Mouse (Mus musculus) heart, embryonic 11.5 days (tissue): ENCODE measurements at regions not wholly inside any gene's neighbourhood (a gene's known extent, or its start where the extent isn't known, plus 50 kb on each side); places are given as distances from the start of the nearest gene placed in this dataset.
A peak's percentile ranks its signal among the peaks of the same experiment; 100 is the strongest.

Experiments used
- ATAC-seq: fragments of 200-750 bp; cut with Nextera tagmentation; replicated peaks from 2 replicates; pipeline ENCODE4 v1.8.0; 2017; ENCODE audit warnings: moderate library complexity; ENCODE audit not compliant: insufficient number of reproducible peaks, low FRiP score, low TSS enrichment
- H3K27ac ChIP-seq: fragments of 300-500 bp; sonication (generic); 2 replicates; pipeline ENCODE4 v1.5.1; 2014; ENCODE audit warnings: mild to moderate bottlenecking, low read depth, low read length
- H3K27me3 ChIP-seq: fragments of 300-500 bp; sonication (generic); 2 replicates; pipeline ENCODE4 v1.6.1; 2014; ENCODE audit warnings: mild to moderate bottlenecking, low read length, mixed read lengths; ENCODE audit not compliant: control insufficient read depth, insufficient read depth
- H3K36me3 ChIP-seq: fragments of 300-500 bp; sonication (generic); 2 replicates; pipeline ENCODE4 v1.6.1; 2014; ENCODE audit warnings: mild to moderate bottlenecking, low read length, moderate library complexity, mixed read lengths; ENCODE audit not compliant: control insufficient read depth, insufficient read depth
- H3K4me1 ChIP-seq: fragments of 300-500 bp; sonication (generic); 2 replicates; pipeline ENCODE4 v1.6.1; 2014; ENCODE audit warnings: low read length; ENCODE audit not compliant: control insufficient read depth, insufficient read depth
- H3K4me2 ChIP-seq: fragments of 300-500 bp; sonication (generic); 2 replicates; pipeline ENCODE4 v1.6.1; 2014; ENCODE audit warnings: mild to moderate bottlenecking, moderate library complexity
- H3K4me3 ChIP-seq: fragments of 300-500 bp; sonication (generic); 2 replicates; pipeline ENCODE4 v1.5.1; 2014; ENCODE audit warnings: low read depth, low read length
- H3K9ac ChIP-seq: fragments of 300-500 bp; sonication (generic); 2 replicates; pipeline ENCODE4 v1.6.1; 2014; ENCODE audit warnings: mild to moderate bottlenecking, low read depth, low read length, moderate library complexity
- H3K9me3 ChIP-seq: fragments of 300-500 bp; sonication (generic); replicated peaks from 2 replicates; pipeline ENCODE4 v1.6.1; 2016; ENCODE audit warnings: low read length; ENCODE audit not compliant: control insufficient read depth
- WGBS: fragments of 180-500 bp; shearing (Covaris S2); extraction: QIAGEN DNeasy Blood & Tissue Kit; methylation state at CpG from one replicate; pipeline ENCODE4 v1.1.7; 2014; ENCODE audit not compliant: insufficient replicate concordance; 5-methylcytosine and 5-hydroxymethylcytosine counted together

DNA sequence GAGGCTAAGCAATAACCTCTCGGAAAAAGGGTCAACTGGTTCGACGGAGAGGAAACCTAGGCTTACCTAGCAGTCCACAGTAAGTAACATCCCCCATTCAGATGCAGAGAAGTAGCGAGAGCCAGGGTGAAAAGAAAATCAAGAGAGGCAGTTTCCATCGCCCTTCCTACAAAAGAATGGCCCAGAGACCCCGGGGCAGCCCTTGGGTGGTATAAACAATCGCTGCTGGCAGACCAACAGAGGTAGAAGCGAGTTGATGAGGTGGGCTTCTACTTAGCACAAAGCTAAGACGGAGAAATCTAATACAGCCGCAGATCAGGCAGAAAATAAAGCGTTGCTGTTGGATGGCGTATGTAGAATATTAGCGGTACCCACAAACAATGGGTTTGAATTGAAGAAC, 57.8 kb upstream of the Arl15 start:
- H3K4me2 ChIP-seq: no peak overlapping the region
- H3K9ac ChIP-seq: no peak overlapping the region
- H3K9me3 ChIP-seq: no peaks in the 10 kb centered on the region
- WGBS: 85% methylated on average over 13 of the region's 13 CpGs
- H3K36me3 ChIP-seq: no peaks in the 10 kb centered on the region
- ATAC-seq: no peak
- H3K4me3 ChIP-seq: no peak overlapping the region
- H3K27ac ChIP-seq: no peak overlapping the region
- no peaks in the 10 kb centered on the region for H3K4me1 ChIP-seq
- no peaks in the 10 kb centered on the region for H3K27me3 ChIP-seq

DNA sequence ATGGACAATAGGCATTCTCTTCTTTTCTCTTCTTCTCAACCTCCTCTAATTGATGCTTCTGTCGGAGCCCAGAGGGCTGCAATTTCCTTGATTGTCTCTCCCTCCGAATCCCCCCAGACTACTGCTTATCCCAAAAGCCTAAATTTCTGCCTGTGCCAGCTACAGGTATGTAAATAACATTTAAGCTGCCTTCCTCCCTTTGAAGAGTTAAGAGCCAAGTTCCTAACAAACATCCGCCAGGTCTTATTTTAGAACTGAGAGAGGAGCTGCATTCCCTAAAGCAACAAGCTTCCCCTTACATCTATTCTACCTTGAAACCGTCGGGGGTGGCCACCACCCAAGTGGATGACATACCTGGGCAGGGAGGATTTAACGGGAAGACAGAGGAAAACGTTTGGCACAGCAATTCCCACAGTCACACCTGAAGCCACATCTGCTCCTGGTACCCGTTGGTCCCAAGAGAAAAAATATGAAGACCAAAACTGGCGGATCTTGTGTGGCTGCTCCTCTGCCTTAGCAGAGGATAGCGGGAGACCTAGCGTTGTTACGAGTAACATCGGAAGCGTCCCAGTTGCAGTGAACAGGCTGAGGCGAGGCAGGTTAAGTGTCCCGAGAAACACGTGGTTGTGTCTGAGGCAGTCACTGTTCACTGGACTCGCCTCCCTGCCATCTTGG, 58.6 kb upstream of the Arl15 start:
- 59% methylated on average over 18 of the region's 18 CpGs for WGBS
- ATAC-seq: no peak
- H3K27ac ChIP-seq: no peak overlapping the region
- no peaks in the 10 kb centered on the region for H3K4me1 ChIP-seq
- no peak overlapping the region for H3K4me2 ChIP-seq
- no peak overlapping the region for H3K4me3 ChIP-seq
- H3K9ac ChIP-seq: no peak overlapping the region
- H3K36me3 ChIP-seq: no peaks in the 10 kb centered on the region
- H3K9me3 ChIP-seq: no peaks in the 10 kb centered on the region
- no peaks in the 10 kb centered on the region for H3K27me3 ChIP-seq

DNA sequence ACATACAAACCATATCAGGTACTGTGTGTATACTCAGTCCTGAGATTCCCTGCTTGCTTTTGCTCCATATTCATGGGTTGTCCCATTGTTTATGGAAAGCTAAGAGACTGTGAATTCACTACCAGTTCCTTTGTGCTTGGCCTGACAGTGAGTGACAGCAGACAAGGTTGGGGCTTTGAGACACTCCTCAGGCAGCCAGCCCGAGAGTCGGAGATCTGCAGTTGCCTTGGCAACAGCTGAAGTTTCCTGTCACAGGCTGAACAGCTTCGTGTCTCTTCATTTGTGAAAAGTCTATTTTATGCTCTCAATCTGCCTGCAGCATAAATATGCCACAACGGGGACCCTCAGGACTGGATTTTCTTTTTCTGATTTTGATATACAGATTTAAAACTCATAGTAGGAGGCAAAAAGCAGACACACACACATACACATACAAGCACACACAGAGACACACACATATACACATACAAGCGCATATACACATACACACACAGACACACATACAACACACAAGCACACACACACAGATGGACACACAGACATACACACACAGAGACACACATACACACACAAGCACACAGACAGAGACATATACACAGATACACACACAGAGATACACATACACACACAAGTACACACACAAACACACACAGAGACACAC, 60.0 kb upstream of the Arl15 start:
- Histone ChIP-seq H3K4me2 (no peak overlapping the region), H3K36me3 (no peaks in the 10 kb centered on the region), H3K27ac (no peak overlapping the region), H3K9me3 (no peaks in the 10 kb centered on the region), H3K9ac (no peak overlapping the region), H3K4me3 (no peak overlapping the region), H3K4me1 (no peaks in the 10 kb centered on the region), H3K27me3 (no peaks in the 10 kb centered on the region)
- no peak for ATAC-seq
- WGBS: 40% methylated on average over 5 of the region's 5 CpGs

DNA sequence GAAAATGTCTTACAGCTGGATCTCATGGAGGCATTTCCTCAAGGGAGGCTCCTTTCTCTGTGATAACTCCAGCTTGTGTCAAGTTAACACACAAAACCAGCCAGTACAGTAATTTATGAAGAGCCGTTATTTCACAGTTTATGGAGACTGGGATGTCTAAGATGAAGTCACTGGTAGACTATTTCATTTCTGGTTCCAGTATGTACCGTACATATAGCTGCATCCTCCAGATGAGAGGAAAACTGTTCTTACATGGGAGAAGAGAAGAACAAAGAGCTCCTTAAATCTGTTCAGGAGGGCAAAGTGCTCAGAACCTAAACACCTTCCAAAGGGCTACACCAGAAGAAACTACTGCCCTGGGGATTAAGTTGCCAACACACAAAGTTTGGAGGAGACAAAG, 60.6 kb upstream of the Arl15 start:
- Histone ChIP-seq H3K9ac (no peak overlapping the region), H3K4me3 (no peak overlapping the region), H3K36me3 (no peaks in the 10 kb centered on the region), H3K27me3 (no peaks in the 10 kb centered on the region), H3K27ac (no peak overlapping the region), H3K4me1 (no peaks in the 10 kb centered on the region), H3K9me3 (no peaks in the 10 kb centered on the region), H3K4me2 (no peak overlapping the region)
- 69% methylated on average over 2 of the region's 2 CpGs for WGBS
- no peak for ATAC-seq

DNA sequence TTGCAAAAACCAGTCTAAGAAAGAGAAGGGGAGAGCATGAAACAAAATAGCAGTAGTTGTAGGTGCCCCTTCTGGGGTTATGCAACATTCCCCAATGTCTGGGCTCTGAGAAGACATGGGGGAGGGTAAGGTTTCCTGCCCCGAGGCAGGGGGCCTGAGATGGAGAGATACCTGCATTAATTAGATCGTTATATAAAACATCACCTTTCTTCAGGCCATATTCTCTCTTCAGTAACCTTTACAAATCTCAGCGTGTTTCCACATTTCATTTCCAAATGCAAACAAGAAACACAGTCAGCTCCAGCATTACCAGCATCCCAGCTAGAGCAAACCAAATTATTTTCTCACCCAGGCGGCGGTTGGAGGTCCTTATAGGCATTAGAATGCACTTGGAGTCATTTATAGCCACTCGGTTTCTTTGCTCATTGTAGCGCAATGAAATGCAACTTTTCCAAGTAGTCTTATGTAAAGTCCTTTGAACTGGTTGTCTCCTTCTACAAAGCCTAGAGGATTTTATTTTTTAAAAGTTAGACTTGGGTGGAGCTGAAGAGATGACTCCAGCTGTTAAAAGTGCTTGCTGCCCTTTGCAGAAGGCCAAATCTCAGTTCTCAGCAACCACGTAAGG, 63.4 kb upstream of the Arl15 start:
- Histone ChIP-seq H3K27me3 (no peaks in the 10 kb centered on the region), H3K9me3 (no peaks in the 10 kb centered on the region), H3K4me1 (no peaks in the 10 kb centered on the region), H3K36me3 (no peaks in the 10 kb centered on the region), H3K4me2 (no peak overlapping the region), H3K27ac (0 out of 2 replicates have a peak overlapping the region, but pooled peaks have one; percentile 22), H3K4me3 (no peak overlapping the region), H3K9ac (no peak overlapping the region)
- no peak for ATAC-seq
- WGBS: 42% methylated on average over 8 of the region's 8 CpGs

DNA sequence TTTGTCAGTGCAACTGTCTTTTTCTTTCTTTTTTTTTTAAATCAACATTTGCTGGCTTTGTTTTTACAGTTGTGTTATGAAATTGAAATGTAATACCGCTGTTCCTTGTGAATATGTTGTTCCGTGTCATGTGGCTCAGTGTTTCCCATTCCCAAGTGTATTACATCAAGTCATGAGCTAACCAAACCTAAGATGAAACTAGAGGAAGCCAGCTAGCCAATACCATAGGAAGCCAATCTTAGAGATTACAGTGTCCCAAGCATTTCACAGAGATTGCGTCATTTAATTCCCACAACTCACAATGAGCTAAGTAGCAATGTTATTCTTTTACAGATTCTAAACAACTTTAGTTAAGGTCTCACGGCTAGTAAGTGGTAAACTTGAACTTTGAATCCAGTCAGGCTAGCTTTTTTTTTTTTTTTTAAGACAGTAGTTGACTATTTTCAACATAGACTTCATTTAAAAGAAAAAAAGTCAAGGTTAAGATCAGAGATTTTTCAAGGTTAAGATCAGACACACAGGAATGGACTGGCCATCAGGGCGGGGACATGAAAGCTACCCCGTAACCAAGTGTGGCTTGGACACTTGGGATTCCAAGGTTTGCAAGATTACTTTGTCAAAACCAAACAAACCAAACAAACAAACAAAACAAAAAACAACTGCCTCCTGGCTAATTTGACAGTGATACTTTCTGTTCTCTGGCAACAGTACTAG, 64.1 kb upstream of the Arl15 start:
- WGBS: 73% methylated on average over 6 of the region's 6 CpGs
- Histone ChIP-seq H3K36me3 (no peaks in the 10 kb centered on the region), H3K4me1 (no peaks in the 10 kb centered on the region), H3K27me3 (no peaks in the 10 kb centered on the region), H3K9me3 (no peaks in the 10 kb centered on the region), H3K4me2 (no peak overlapping the region), H3K9ac (no peak overlapping the region), H3K4me3 (no peak overlapping the region), H3K27ac (0 out of 2 replicates have a peak overlapping the region, but pooled peaks have one; percentile 22)
- no peak for ATAC-seq

DNA sequence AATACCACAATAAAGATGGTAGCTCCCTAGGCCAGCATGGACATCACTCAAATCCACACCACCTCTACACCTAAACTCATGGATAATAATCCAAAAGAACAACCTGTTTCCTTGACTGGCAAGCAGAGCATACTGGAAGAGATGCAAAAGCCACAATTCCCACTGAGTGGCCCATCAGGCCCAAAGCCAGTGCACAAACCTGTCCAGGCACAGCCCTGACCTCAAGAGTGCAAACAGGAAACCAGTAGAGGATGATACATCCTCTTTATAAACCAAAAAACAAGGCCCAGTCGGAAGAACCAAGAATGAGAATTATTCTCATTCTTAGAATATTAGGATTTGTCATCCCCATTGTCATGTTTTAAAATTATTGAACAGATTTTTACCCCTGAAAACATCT, 64.7 kb upstream of the Arl15 start:
- no peaks in the 10 kb centered on the region for H3K36me3 ChIP-seq
- H3K4me2 ChIP-seq: no peak overlapping the region
- no peak for ATAC-seq
- no peaks in the 10 kb centered on the region for H3K9me3 ChIP-seq
- H3K9ac ChIP-seq: no peak overlapping the region
- no peak overlapping the region for H3K4me3 ChIP-seq
- no peaks in the 10 kb centered on the region for H3K4me1 ChIP-seq
- 74% methylated on average over 1 of the region's 1 CpGs for WGBS
- no peak overlapping the region for H3K27ac ChIP-seq
- no peaks in the 10 kb centered on the region for H3K27me3 ChIP-seq

DNA sequence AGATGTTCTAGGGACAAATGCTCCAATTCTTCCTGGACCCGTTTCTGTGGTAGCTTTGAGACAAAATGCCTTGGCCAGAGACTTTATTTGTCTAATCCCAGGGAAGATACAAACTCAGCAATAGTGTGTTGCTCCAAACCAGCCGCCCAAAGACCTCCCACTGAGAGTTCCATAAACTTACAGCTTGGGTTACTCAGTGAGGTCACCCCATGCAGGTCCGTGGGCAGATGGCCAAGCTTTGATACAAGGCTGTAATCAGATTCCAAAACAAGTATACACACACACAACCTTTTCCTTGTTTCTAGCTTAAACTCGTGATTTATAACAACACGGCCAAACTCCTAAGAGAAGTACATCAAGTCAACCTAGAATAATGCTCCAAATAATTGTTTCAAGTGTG, 64.6 kb upstream of the Hspb3 start:
- Histone ChIP-seq H3K27ac (no peak overlapping the region), H3K9me3 (no peaks in the 10 kb centered on the region), H3K4me3 (no peak overlapping the region), H3K9ac (no peak overlapping the region), H3K27me3 (no peaks in the 10 kb centered on the region), H3K4me2 (no peak overlapping the region), H3K4me1 (no peaks in the 10 kb centered on the region), H3K36me3 (no peaks in the 10 kb centered on the region)
- WGBS: 53% methylated on average over 5 of the region's 5 CpGs
- no peak for ATAC-seq
